Mouse (Mus musculus): ENCODE results near the gene Megf8. TPM values are rescaled to one million over a fixed set of nuclear protein-coding genes. Genes with fewer than 3 reads are reported as not detected.

The Megf8 gene
- total and polyA plus RNA-seq, 3 experiments, result 21.5 to 31.7 (median 28.9) TPM

DNA sequence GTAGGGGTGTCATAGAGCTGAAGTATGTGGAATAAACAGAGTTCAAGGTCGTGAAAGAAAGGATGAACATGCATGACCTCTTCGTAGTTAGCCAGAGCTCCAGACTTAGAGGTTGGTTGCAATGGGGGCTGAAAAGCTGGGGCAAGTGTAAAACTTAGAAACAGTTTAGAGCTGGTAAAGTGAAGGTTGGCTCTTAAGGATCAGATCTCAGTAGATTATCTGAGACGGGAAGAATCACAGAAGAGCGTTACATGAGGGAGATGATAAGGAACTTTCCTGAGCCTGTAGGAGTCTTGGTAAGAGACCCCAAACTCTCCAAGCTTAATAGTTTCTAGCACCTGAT lies 39.0 kb upstream of the Megf8 start:
- TF ChIP-seq CTCF (IDR thresholded peaks at IDR 0.05), result no peak
- 2% methylated on average over 4 of the region's 4 CpGs for WGBS

DNA sequence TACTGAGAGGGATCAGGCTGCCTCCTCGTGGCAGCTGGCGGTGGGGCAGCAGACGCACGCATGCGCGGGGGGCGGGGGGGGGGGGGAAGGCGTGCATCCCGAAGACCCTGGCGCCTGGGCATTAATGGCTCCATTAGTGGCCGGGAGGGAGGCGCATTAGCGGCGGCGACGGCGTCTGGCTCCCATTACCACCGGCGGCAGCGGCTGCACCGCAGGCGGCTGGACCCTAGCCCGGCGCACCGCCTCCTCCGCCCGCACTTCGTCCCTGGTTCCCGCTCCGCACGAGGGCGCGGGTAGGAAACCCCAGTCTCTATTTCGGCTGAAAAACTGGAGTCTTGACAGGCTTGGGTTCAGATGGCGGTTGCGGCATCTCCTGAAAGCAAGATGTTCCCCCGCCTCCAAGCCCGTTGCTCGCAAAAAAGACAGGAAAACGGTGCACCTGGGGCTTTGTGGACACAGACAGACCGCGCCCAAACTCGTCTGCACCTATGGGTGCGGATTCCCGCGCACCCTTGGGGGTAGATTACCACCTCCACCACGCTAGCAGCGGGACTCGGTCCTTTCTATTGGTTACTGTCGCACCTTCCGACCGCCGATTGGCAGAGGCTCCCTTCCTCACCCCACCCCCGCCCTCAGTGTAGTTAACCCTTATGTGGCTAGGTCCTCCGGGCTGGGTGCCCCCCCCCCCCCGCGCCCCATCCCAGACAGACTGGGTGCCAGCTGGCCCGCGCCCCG lies 38.5 kb upstream of the Megf8 start:
- peak overlapping the region; percentile 86 for H3K9ac ChIP-seq (ENCODE audit: low read depth, low read length)
- intact Hi-C loops (cut with DNase I), result loop anchor here (1.0 kb wide), 1 partner anchor 28 kb away; the partner anchor contains the start of gene Erf
- TF ChIP-seq CTCF (IDR thresholded peaks at IDR 0.05), result peak; percentile 74
- TF ChIP-seq EP300 (IDR thresholded peaks at IDR 0.05; ENCODE audit: insufficient read depth, low read depth, low read length), result peak; percentile 54; the same call in 1 of the 2 replicates
- peak; percentile 80 for TF ChIP-seq POLR2A (IDR thresholded peaks at IDR 0.05; ENCODE audit: insufficient read depth, low read depth, low read length)
- H3K79me2 ChIP-seq (replicated peaks; ENCODE audit: control insufficient read depth, insufficient read depth, low read length), result peaks cover 3% of the 10 kb centered on the region
- H3K27ac ChIP-seq, result peak overlapping the region; percentile 97
- peaks cover 26% of the 10 kb centered on the region for H3K4me1 ChIP-seq (ENCODE audit: control insufficient read depth, insufficient read depth, low read length)
- peaks cover 3% of the 10 kb centered on the region for H3K36me3 ChIP-seq (ENCODE audit: control insufficient read depth, insufficient read depth, low read length)
- H3K27me3 ChIP-seq (ENCODE audit: control insufficient read depth, insufficient read depth, low read length), result no peaks in the 10 kb centered on the region
- H3K4me3 ChIP-seq, result peak overlapping the region; percentile 91
- WGBS, result under 1% methylated on average over 59 of the region's 60 CpGs
- peak; percentile 85 to 90 for DNase-seq

More for the DNA sequence above, 39.0 kb upstream of the Megf8 start:
- Histone ChIP-seq H3K4me1 (ENCODE audit: control insufficient read depth, insufficient read depth, low read length) (peaks cover 24% of the 10 kb centered on the region), H3K36me3 (ENCODE audit: control insufficient read depth, insufficient read depth, low read length) (peaks cover 3% of the 10 kb centered on the region), H3K9ac (ENCODE audit: low read depth, low read length) (peak overlapping the region; percentile 47), H3K79me2 (replicated peaks; ENCODE audit: control insufficient read depth, insufficient read depth, low read length) (peaks cover 7% of the 10 kb centered on the region), H3K27ac (peak overlapping the region; percentile 97), H3K4me3 (peak overlapping the region; percentile 91), H3K27me3 (ENCODE audit: control insufficient read depth, insufficient read depth, low read length) (no peaks in the 10 kb centered on the region)
- intact Hi-C loops (cut with DNase I), result loop anchor here (1.0 kb wide), 2 partner anchors 28 to 37 kb away; partner anchors contain the start of gene Erf
- no peak for DNase-seq

- Histone ChIP-seq H3K27me3 (ENCODE audit: control insufficient read depth, insufficient read depth, low read length) (no peaks in the 10 kb centered on the region), H3K79me2 (replicated peaks; ENCODE audit: control insufficient read depth, insufficient read depth, low read length) (peaks cover 2% of the 10 kb centered on the region), H3K4me1 (ENCODE audit: control insufficient read depth, insufficient read depth, low read length) (peaks cover 27% of the 10 kb centered on the region), H3K36me3 (ENCODE audit: control insufficient read depth, insufficient read depth, low read length) (peaks cover 3% of the 10 kb centered on the region), H3K9ac (ENCODE audit: low read depth, low read length) (peak overlapping the region; percentile 86), H3K27ac (peak overlapping the region; percentile 97), H3K4me3 (peak overlapping the region; percentile 91)
- peak; percentile 92 to 93 for DNase-seq
- peak; percentile 31 for TF ChIP-seq EP300 (IDR thresholded peaks at IDR 0.05; ENCODE audit: insufficient read depth, low read depth, low read length)
- peak; percentile 62 for TF ChIP-seq CTCF (IDR thresholded peaks at IDR 0.05)
- TF ChIP-seq POLR2A (IDR thresholded peaks at IDR 0.05; ENCODE audit: insufficient read depth, low read depth, low read length), result peak; percentile 49
- intact Hi-C loops (cut with DNase I), result no loop called here
- 1% methylated on average over 48 of the region's 49 CpGs for WGBS
These were observed 37.7 kb upstream of the Megf8 start for GRCm38 (mm10) chr7:25279076-25279860.

DNA sequence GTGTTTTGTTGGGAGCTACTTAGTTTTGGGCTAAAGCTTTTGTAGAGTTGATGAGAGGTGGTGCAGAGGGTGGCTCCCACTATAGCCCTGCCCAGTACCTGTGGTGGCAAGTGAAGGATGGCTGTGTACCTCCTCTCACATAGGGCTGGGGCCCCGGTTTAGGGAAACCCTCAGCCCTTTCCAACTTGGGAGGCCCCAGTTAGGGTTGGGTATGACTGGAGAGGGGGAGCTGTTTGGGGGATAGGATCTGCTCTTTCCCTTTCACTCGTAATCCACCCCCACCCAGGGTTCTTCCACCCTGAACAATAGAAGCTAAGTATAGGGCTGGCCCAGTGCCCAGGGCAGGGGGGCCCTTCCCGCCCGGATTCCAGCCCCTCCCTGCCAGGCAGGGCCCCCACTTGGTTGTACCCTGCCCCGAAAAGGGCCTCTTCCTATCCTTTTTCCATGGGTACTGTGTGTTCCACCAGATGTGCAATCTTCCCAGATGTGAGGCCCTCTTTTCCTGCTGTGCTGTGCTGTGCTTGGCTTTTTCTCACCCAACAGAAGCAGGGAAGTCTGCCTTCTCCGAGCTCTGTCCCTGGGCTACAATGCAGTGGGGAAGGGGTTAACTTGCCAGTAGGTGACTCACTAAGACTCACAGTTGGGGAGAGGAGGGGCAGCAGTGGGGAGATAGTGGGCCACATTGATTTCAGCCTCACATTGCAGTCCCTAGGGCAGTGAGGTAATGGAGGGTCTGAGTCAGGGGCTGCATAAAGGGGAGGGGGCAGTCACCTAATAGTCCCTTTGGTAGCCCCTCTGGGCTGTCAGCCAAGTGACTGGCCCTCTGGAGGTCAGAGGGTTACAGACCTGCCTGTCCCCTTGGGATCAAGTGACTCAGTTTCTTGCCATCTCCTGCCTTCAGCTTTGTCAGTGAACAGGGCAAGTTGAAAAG lies 36.8 kb upstream of the Megf8 start:
- TF ChIP-seq CTCF (IDR thresholded peaks at IDR 0.05) (no peak), EP300 (IDR thresholded peaks at IDR 0.05; ENCODE audit: insufficient read depth, low read depth, low read length) (peak; percentile 43; the same call in 1 of the 2 replicates), POLR2A (IDR thresholded peaks at IDR 0.05; ENCODE audit: insufficient read depth, low read depth, low read length) (0 out of 2 replicates have a peak, but pooled peaks have one; percentile 36)
- peaks cover 25% of the 10 kb centered on the region for H3K4me1 ChIP-seq (ENCODE audit: control insufficient read depth, insufficient read depth, low read length)
- intact Hi-C loops (cut with DNase I), result no loop called here
- peak overlapping the region; percentile 97 for H3K27ac ChIP-seq
- H3K9ac ChIP-seq (ENCODE audit: low read depth, low read length), result peak overlapping the region; percentile 86
- no peaks in the 10 kb centered on the region for H3K27me3 ChIP-seq (ENCODE audit: control insufficient read depth, insufficient read depth, low read length)
- WGBS, result 3% methylated on average over 6 of the region's 6 CpGs
- peak; percentile 80 to 83 for DNase-seq
- peaks cover 3% of the 10 kb centered on the region for H3K36me3 ChIP-seq (ENCODE audit: control insufficient read depth, insufficient read depth, low read length)
- H3K79me2 ChIP-seq (replicated peaks; ENCODE audit: control insufficient read depth, insufficient read depth, low read length), result no peaks in the 10 kb centered on the region; the same call in none of the 2 replicates
- H3K4me3 ChIP-seq, result peak overlapping the region; percentile 91

DNA sequence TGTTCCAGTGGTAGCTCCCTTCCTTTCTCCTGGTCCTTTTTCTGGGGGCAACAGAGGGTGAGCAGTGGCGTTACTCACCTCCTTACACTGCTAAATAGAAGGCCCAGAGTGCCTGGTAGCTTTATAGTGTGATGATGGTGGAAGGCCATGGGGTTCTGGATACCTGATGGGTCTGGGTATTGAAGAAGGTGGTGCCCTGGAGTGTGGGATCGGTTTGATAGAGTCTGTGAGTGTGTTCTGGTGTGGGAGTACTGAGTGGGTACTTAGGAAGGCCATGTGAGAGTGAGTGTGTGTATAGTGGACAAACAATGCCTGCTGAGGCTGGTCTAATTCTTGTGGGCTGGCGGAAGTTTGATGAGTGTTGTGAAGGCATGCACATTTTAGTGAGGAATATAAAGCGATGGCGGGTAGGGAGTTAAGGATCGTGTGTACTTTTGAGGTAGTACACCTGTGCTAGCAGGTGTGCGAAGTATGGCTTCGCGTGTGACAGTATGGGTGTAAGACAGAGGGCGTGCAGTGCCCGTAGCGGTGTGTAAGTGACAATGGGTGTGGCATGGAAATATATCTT lies 35.7 kb upstream of the Megf8 start:
- intact Hi-C loops (cut with DNase I), result no loop called here
- Histone ChIP-seq H3K4me3 (peak overlapping the region; percentile 35), H3K36me3 (ENCODE audit: control insufficient read depth, insufficient read depth, low read length) (peaks cover 3% of the 10 kb centered on the region; the same call in 1 of the 2 replicates), H3K9ac (ENCODE audit: low read depth, low read length) (peak overlapping the region; percentile 35), H3K27me3 (ENCODE audit: control insufficient read depth, insufficient read depth, low read length) (no peaks in the 10 kb centered on the region), H3K79me2 (replicated peaks; ENCODE audit: control insufficient read depth, insufficient read depth, low read length) (no peaks in the 10 kb centered on the region), H3K27ac (peak overlapping the region; percentile 97), H3K4me1 (ENCODE audit: control insufficient read depth, insufficient read depth, low read length) (peaks cover 25% of the 10 kb centered on the region)
- 16% methylated on average over 12 of the region's 12 CpGs for WGBS
- TF ChIP-seq CTCF (IDR thresholded peaks at IDR 0.05) (no peak), POLR2A (IDR thresholded peaks at IDR 0.05; ENCODE audit: insufficient read depth, low read depth, low read length) (no peak), EP300 (IDR thresholded peaks at IDR 0.05; ENCODE audit: insufficient read depth, low read depth, low read length) (no peak)
- peak; percentile 8 to 32 for DNase-seq

Measured in heart, adult 2 months (tissue).